Mouse (Mus musculus): ENCODE data around the gene Sept4. TPM values are rescaled to one million over a fixed set of nuclear protein-coding genes. Genes with fewer than 3 reads are reported as not detected.
A peak's percentile ranks its signal among the peaks of the same experiment; 100 is the strongest.

Sept4 gene
- polyA plus RNA-seq, 1 experiment from 2014 or later = 10.1 TPM

- Histone ChIP-seq H3K27me3 (replicated peaks) (no peaks in the 10 kb centered on the region), H3K4me3 (no peak overlapping the region), H3K9me3 (replicated peaks) (no peaks in the 10 kb centered on the region), H3K36me3 (no peaks in the 10 kb centered on the region), H3K9ac (no peak overlapping the region), H3K4me2 (no peak overlapping the region), H3K27ac (no peak overlapping the region), H3K4me1 (no peaks in the 10 kb centered on the region)
- ATAC-seq = no peak
- WGBS (ENCODE audit: insufficient replicate concordance) = 25% methylated on average over 2 of the region's 2 CpGs
Observed at GRCm38 (mm10) chr11:87555106-87555703, 13.5 kb upstream of the Sept4 start.

- Histone ChIP-seq H3K9ac (no peak overlapping the region), H3K4me1 (0 out of 2 replicates have a peak, but pooled peaks cover 5% of the 10 kb centered on the region), H3K9me3 (replicated peaks) (no peaks in the 10 kb centered on the region), H3K4me2 (no peak overlapping the region), H3K36me3 (no peaks in the 10 kb centered on the region), H3K4me3 (no peak overlapping the region), H3K27me3 (replicated peaks) (0 out of 2 replicates have a peak, but pooled peaks cover 4% of the 10 kb centered on the region), H3K27ac (no peak overlapping the region)
- no peak for ATAC-seq
- 58% methylated on average over 6 of the region's 6 CpGs for WGBS (ENCODE audit: insufficient replicate concordance)
Observed at GRCm38 (mm10) chr11:87561208-87561607, 7.5 kb upstream of the Sept4 start.

- H3K4me1 ChIP-seq = 0 out of 2 replicates have a peak, but pooled peaks cover 15% of the 10 kb centered on the region
- no peaks in the 10 kb centered on the region for H3K9me3 ChIP-seq (replicated peaks)
- no peaks in the 10 kb centered on the region for H3K36me3 ChIP-seq
- no peak within 1 kb of the TSS for H3K27ac ChIP-seq
- 65% methylated on average over 3 of the region's 3 CpGs for WGBS (ENCODE audit: insufficient replicate concordance)
- H3K27me3 ChIP-seq (replicated peaks) = peaks cover 5% of the 10 kb centered on the region
- no peak within 1 kb of the TSS for H3K4me3 ChIP-seq
- H3K4me2 ChIP-seq = no peak within 1 kb of the TSS
- no peak for ATAC-seq
- no peak within 1 kb of the TSS for H3K9ac ChIP-seq
Observed at GRCm38 (mm10) chr11:87566501-87566900, 2.2 kb upstream of the Sept4 start, which contains the start of gene Gm11492. Gene Gm11492, plus strand, starts transcription at chr11:87566653.

GRCm38 (mm10) chr11:87570743-87571142 is 2.0 kb downstream of the Sept4 start:
- no peaks in the 10 kb centered on the region for H3K9me3 ChIP-seq (replicated peaks)
- peaks cover 10% of the 10 kb centered on the region for H3K27me3 ChIP-seq (replicated peaks)
- H3K4me3 ChIP-seq = no peak overlapping the region
- WGBS (ENCODE audit: insufficient replicate concordance) = 48% methylated on average over 5 of the region's 5 CpGs
- ATAC-seq = no peak
- H3K9ac ChIP-seq = no peak overlapping the region
- no peaks in the 10 kb centered on the region for H3K36me3 ChIP-seq
- no peak overlapping the region for H3K27ac ChIP-seq
- 0 out of 2 replicates have a peak, but pooled peaks cover 14% of the 10 kb centered on the region for H3K4me1 ChIP-seq
- H3K4me2 ChIP-seq = no peak overlapping the region

GRCm38 (mm10) chr11:87571361-87571950 is 2.8 kb downstream of the Sept4 start:
- H3K4me3 ChIP-seq = no peak overlapping the region
- H3K27me3 ChIP-seq (replicated peaks) = peaks cover 10% of the 10 kb centered on the region
- H3K4me2 ChIP-seq = no peak overlapping the region
- no peaks in the 10 kb centered on the region for H3K9me3 ChIP-seq (replicated peaks)
- WGBS (ENCODE audit: insufficient replicate concordance) = 80% methylated on average over 1 of the region's 1 CpGs
- H3K9ac ChIP-seq = no peak overlapping the region
- no peak for ATAC-seq
- no peak overlapping the region for H3K27ac ChIP-seq
- H3K4me1 ChIP-seq = 0 out of 2 replicates have a peak, but pooled peaks cover 14% of the 10 kb centered on the region
- H3K36me3 ChIP-seq = no peaks in the 10 kb centered on the region

- WGBS (ENCODE audit: insufficient replicate concordance) = 62% methylated on average over 7 of the region's 7 CpGs
- no peak overlapping the region for H3K27ac ChIP-seq
- ATAC-seq = no peak
- H3K36me3 ChIP-seq = no peaks in the 10 kb centered on the region
- peaks cover 22% of the 10 kb centered on the region for H3K27me3 ChIP-seq (replicated peaks)
- no peaks in the 10 kb centered on the region for H3K9me3 ChIP-seq (replicated peaks)
- no peak overlapping the region for H3K9ac ChIP-seq
- no peak overlapping the region for H3K4me3 ChIP-seq
- peaks cover 27% of the 10 kb centered on the region for H3K4me1 ChIP-seq
- H3K4me2 ChIP-seq = no peak overlapping the region
Observed at GRCm38 (mm10) chr11:87573751-87574150, 5.0 kb downstream of the Sept4 start.

- Histone ChIP-seq H3K9me3 (replicated peaks) (no peaks in the 10 kb centered on the region), H3K4me2 (no peak overlapping the region), H3K27ac (no peak overlapping the region), H3K9ac (no peak overlapping the region), H3K4me3 (no peak overlapping the region), H3K4me1 (peaks cover 36% of the 10 kb centered on the region), H3K36me3 (no peaks in the 10 kb centered on the region), H3K27me3 (replicated peaks) (peaks cover 22% of the 10 kb centered on the region)
- ATAC-seq = no peak
- WGBS (ENCODE audit: insufficient replicate concordance) = 67% methylated on average over 21 of the region's 21 CpGs
Observed at GRCm38 (mm10) chr11:87574520-87575180, 5.9 kb downstream of the Sept4 start.

GRCm38 (mm10) chr11:87577601-87578248 is 9.0 kb downstream of the Sept4 start:
- H3K4me2 ChIP-seq = peak overlapping the region; percentile 86
- ATAC-seq = no peak
- H3K9me3 ChIP-seq (replicated peaks) = no peaks in the 10 kb centered on the region
- peaks cover 35% of the 10 kb centered on the region for H3K27me3 ChIP-seq (replicated peaks)
- 46% methylated on average over 6 of the region's 6 CpGs for WGBS (ENCODE audit: insufficient replicate concordance)
- peaks cover 28% of the 10 kb centered on the region for H3K4me1 ChIP-seq
- H3K27ac ChIP-seq = no peak overlapping the region
- H3K36me3 ChIP-seq = no peaks in the 10 kb centered on the region
- H3K9ac ChIP-seq = peak overlapping the region; percentile 65; the same call in 1 of the 2 replicates
- H3K4me3 ChIP-seq = peak overlapping the region; percentile 65

- Histone ChIP-seq H3K4me3 (peak overlapping the region; percentile 65), H3K27ac (no peak overlapping the region), H3K27me3 (replicated peaks) (peaks cover 32% of the 10 kb centered on the region), H3K4me1 (peaks cover 28% of the 10 kb centered on the region), H3K9ac (peak overlapping the region; percentile 65), H3K9me3 (replicated peaks) (no peaks in the 10 kb centered on the region), H3K36me3 (no peaks in the 10 kb centered on the region), H3K4me2 (peak overlapping the region; percentile 86)
- ATAC-seq = peak; percentile 82
- under 1% methylated on average over 40 of the region's 40 CpGs for WGBS (ENCODE audit: insufficient replicate concordance)
Observed at GRCm38 (mm10) chr11:87578249-87578962, 9.7 kb downstream of the Sept4 start.

- Histone ChIP-seq H3K9ac (peak overlapping the region; percentile 65), H3K27me3 (replicated peaks) (peaks cover 34% of the 10 kb centered on the region), H3K4me1 (peaks cover 28% of the 10 kb centered on the region), H3K9me3 (replicated peaks) (no peaks in the 10 kb centered on the region), H3K4me3 (peak overlapping the region; percentile 65), H3K36me3 (no peaks in the 10 kb centered on the region), H3K4me2 (peak overlapping the region; percentile 86), H3K27ac (peak overlapping the region; percentile 8; the same call in 1 of the 2 replicates)
- WGBS (ENCODE audit: insufficient replicate concordance) = 14% methylated on average over 10 of the region's 10 CpGs
- peak; percentile 58 for ATAC-seq
Observed at GRCm38 (mm10) chr11:87578963-87579601, 10.4 kb downstream of the Sept4 start.

GRCm38 (mm10) chr11:87579713-87580112 is 11.0 kb downstream of the Sept4 start:
- Histone ChIP-seq H3K27me3 (replicated peaks) (peaks cover 34% of the 10 kb centered on the region), H3K9me3 (replicated peaks) (no peaks in the 10 kb centered on the region), H3K4me2 (peak overlapping the region; percentile 86; the same call in 1 of the 2 replicates), H3K4me1 (peaks cover 24% of the 10 kb centered on the region), H3K36me3 (no peaks in the 10 kb centered on the region), H3K27ac (0 out of 2 replicates have a peak overlapping the region, but pooled peaks have one; percentile 7), H3K4me3 (no peak overlapping the region), H3K9ac (peak overlapping the region; percentile 25; the same call in 1 of the 2 replicates)
- 50% methylated on average over 1 of the region's 1 CpGs for WGBS (ENCODE audit: insufficient replicate concordance)
- no peak for ATAC-seq
